Mouse (Mus musculus): Measurements from ENCODE around the gene Whrn.

GRCm38 (mm10) chr4:63423231-63423630, 72.6 kb downstream of the Whrn start:
- TF ChIP-seq POLR2A (IDR thresholded peaks at IDR 0.05; ENCODE audit: insufficient read depth, low read depth, low read length): no peak
- no peak for TF ChIP-seq CTCF (IDR thresholded peaks at IDR 0.05; ENCODE audit: insufficient read depth, low read depth, low read length)
